Mouse (Mus musculus): ENCODE results near the gene Ccp110. TPM values are rescaled to one million over a fixed set of nuclear protein-coding genes. Genes with fewer than 3 reads are reported as not detected.
A peak's percentile ranks its signal among the peaks of the same experiment; 100 is the strongest.

Gene Ccp110
- polyA plus RNA-seq, 1 experiment from 2014 or later = 8.3 TPM

DNA sequence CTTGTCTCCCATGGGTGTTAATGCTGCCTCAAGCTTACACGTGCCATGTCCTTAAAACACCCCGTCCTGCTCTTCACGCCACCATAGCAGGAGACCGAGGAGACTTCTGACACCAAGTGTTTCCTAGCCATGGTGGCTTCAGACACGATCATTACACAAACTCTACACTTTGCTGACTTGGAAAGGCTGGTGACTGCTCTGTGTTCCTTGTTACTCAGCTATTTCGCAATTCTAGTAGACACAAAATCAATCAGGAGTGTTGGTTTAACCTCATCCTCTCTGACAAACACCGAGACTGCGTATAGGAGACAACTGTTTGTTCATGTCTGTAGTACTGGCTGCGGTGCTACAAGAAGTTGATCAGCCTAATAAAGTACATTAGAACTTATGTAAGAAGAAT is 13.5 kb upstream of the Ccp110 start:
- 83% methylated on average over 9 of the region's 9 CpGs for WGBS
- H3K27me3 ChIP-seq (replicated peaks; ENCODE audit: control insufficient read depth, insufficient read depth, low read length) = no peaks in the 10 kb centered on the region
- peaks cover 45% of the 10 kb centered on the region for H3K36me3 ChIP-seq (ENCODE audit: control insufficient read depth, insufficient read depth, low read length)
- H3K27ac ChIP-seq (ENCODE audit: low read depth) = no peak overlapping the region
- no peaks in the 10 kb centered on the region for H3K9me3 ChIP-seq (ENCODE audit: control insufficient read depth, low read length)
- no peak for ATAC-seq (replicated peaks; ENCODE audit: low FRiP score, low TSS enrichment, low read depth)
- H3K9ac ChIP-seq (ENCODE audit: low read length) = no peak overlapping the region
- no peak for DNase-seq (ENCODE audit: low spot score)
- H3K4me2 ChIP-seq (ENCODE audit: low read length) = no peak overlapping the region
- no peak overlapping the region for H3K4me3 ChIP-seq (ENCODE audit: low read depth, low read length)
- no peaks in the 10 kb centered on the region; the same call in 1 of the 2 replicates for H3K4me1 ChIP-seq (replicated peaks; ENCODE audit: control insufficient read depth, insufficient read depth, low read length)

DNA sequence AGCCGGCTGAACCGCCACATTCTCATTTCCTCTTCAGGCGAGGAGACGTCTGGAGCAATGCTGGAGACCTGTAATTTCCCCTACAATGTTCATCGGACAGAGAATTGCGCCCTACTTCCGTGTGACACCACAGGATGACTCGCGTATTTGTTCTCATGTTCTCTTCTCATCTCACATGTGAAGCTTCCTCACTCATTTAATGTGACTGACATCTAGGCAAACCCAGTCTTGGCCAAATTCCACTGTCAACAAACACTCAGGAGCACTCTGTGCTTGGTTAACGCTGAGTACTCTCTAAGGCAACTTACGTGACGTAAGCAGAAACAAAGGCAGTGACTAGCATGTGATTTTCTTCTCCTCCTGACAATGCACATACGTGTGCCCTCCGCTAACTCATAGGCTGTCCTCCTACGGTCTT is 9.2 kb upstream of the Ccp110 start:
- Histone ChIP-seq H3K36me3 (ENCODE audit: control insufficient read depth, insufficient read depth, low read length) (peaks cover 6% of the 10 kb centered on the region), H3K9ac (ENCODE audit: low read length) (no peak overlapping the region), H3K4me1 (replicated peaks; ENCODE audit: control insufficient read depth, insufficient read depth, low read length) (peaks cover 13% of the 10 kb centered on the region), H3K4me2 (ENCODE audit: low read length) (peak overlapping the region; percentile 79; the same call in 1 of the 2 replicates), H3K9me3 (ENCODE audit: control insufficient read depth, low read length) (no peaks in the 10 kb centered on the region), H3K4me3 (ENCODE audit: low read depth, low read length) (no peak overlapping the region), H3K27ac (ENCODE audit: low read depth) (no peak overlapping the region), H3K27me3 (replicated peaks; ENCODE audit: control insufficient read depth, insufficient read depth, low read length) (no peaks in the 10 kb centered on the region)
- ATAC-seq (replicated peaks; ENCODE audit: low FRiP score, low TSS enrichment, low read depth) = no peak
- WGBS = 89% methylated on average over 15 of the region's 15 CpGs
- no peak for DNase-seq (ENCODE audit: low spot score)

DNA sequence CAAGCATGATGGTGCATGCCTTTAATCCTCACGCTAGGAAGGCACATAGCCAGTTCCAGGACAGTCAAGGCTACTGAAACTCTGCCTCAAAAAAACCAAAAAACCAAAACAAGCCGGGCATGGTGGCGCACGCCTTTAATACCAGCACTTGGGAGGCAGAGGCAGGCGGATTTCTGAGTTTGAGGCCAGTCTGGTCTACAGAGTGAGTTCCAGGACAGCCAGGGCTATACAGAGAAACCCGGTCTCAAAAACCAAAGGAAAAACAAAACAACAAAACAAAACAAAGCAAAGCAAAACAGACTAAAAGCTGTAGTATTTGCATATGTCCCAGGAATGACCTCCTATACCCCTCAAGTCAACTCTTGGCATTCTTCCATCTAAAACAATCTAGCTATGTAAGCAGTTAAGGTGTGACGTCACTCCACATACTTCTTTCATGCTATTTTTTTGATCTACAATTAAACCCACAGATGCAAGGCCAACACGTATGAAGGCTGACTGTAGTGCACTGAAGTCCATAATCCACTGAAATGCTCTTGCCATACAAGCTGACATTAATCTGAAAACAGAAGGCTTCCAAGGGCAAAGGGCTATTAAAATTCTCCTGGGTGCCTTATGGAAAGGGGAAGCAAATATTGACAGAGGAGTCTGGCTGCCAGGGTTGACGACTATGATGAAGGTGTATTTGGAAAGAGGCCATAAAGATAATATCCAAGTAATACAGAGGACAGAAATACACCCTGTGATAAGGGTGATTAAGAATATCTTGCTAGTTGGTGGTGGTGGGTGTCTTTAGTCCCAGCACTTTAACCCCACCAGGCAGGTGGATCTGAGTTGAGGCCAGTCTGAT is 8.1 kb upstream of the Ccp110 start:
- Histone ChIP-seq H3K4me1 (replicated peaks; ENCODE audit: control insufficient read depth, insufficient read depth, low read length) (peaks cover 13% of the 10 kb centered on the region), H3K9me3 (ENCODE audit: control insufficient read depth, low read length) (no peaks in the 10 kb centered on the region), H3K4me2 (ENCODE audit: low read length) (peak overlapping the region; percentile 79), H3K27ac (ENCODE audit: low read depth) (no peak overlapping the region), H3K4me3 (ENCODE audit: low read depth, low read length) (peak overlapping the region; percentile 91), H3K36me3 (ENCODE audit: control insufficient read depth, insufficient read depth, low read length) (no peaks in the 10 kb centered on the region), H3K9ac (ENCODE audit: low read length) (peak overlapping the region; percentile 76; the same call in 1 of the 2 replicates), H3K27me3 (replicated peaks; ENCODE audit: control insufficient read depth, insufficient read depth, low read length) (no peaks in the 10 kb centered on the region)
- WGBS = 76% methylated on average over 9 of the region's 9 CpGs
- peak; percentile 57 for DNase-seq (ENCODE audit: low spot score)
- ATAC-seq (replicated peaks; ENCODE audit: low FRiP score, low TSS enrichment, low read depth) = peak; percentile 34; the same call in 1 of the 2 replicates

DNA sequence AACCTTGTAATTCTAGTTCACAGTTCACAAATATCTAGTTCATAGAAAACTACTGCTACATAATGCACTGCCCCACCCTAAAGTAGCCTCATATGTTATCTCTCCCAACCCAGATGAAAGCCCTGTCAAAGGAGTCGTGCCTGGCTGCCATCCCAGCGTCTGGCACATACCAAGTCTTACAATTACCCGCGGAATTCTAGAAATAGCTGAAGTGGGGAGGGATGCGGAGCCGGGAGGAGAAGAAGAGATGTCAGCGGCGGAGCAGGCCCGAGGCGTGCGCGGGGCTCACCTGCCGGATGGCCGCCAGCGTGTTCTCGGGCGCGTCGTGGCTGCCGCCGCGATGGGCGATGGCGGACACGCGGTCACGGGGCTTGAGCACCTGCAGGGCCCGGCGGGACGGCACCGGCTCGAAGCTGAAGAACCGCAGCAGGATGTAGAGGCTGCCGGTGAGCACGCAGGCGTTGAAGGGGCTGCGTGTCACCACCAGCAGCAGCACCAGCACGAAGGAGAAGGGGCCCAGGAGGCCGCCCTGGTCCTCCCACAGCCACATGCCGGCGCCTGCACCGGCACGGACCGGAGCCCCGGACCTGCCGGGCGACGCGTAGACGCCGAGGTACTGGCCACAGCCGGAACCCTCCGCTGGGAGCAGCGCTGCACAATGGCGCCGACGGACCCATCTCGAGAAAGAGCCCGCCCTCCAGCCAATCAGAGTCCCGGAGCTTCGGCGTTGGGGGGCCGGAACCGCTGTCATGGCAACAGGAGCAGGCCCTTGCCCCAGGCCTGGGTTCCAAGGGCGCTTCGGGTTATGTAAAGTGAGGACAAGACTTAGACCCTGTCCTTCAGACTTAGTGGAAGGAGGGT is 7.0 kb upstream of the Ccp110 start, which contains the start of gene Gde1:
Gde1 (minus strand) TSS at position 678 of the 861 bp plus-strand sequence.
- no peaks in the 10 kb centered on the region for H3K9me3 ChIP-seq (ENCODE audit: control insufficient read depth, low read length)
- ATAC-seq (replicated peaks; ENCODE audit: low FRiP score, low TSS enrichment, low read depth) (peak; percentile 89), DNase-seq (ENCODE audit: low spot score) (peak; percentile 92)
- H3K4me3 ChIP-seq (ENCODE audit: low read depth, low read length) = peak within 1 kb of the TSS; percentile 91
- no peaks in the 10 kb centered on the region for H3K36me3 ChIP-seq (ENCODE audit: control insufficient read depth, insufficient read depth, low read length)
- WGBS = 1% methylated on average over 66 of the region's 66 CpGs
- peak within 1 kb of the TSS; percentile 76 for H3K9ac ChIP-seq (ENCODE audit: low read length)
- H3K4me1 ChIP-seq (replicated peaks; ENCODE audit: control insufficient read depth, insufficient read depth, low read length) = peaks cover 13% of the 10 kb centered on the region
- peak within 1 kb of the TSS; percentile 79 for H3K4me2 ChIP-seq (ENCODE audit: low read length)
- no peaks in the 10 kb centered on the region for H3K27me3 ChIP-seq (replicated peaks; ENCODE audit: control insufficient read depth, insufficient read depth, low read length)
- peak within 1 kb of the TSS; percentile 76 for H3K27ac ChIP-seq (ENCODE audit: low read depth)

DNA sequence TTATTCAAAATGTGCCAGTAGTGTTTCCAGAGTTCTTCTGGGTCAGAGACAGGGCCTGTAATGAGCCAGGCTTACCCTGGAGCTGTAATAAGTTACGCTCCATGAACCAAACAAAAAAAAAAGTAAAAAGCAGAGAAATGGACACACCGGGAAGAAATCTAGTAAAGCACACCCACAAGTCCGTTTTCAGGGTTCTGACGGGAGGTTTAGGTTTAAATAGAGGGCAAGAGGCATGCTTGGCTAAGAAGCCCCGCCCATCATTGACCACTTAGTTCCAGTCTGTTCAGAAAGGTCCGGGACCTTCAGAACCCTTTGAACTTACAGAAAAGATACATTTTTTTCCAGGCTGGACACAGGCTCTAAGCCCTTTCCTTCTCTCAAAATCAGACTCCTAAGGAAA is 6.3 kb upstream of the Ccp110 start:
- H3K4me2 ChIP-seq (ENCODE audit: low read length) = peak overlapping the region; percentile 79
- WGBS = 40% methylated on average over 6 of the region's 6 CpGs
- H3K27me3 ChIP-seq (replicated peaks; ENCODE audit: control insufficient read depth, insufficient read depth, low read length) = no peaks in the 10 kb centered on the region
- no peaks in the 10 kb centered on the region for H3K9me3 ChIP-seq (ENCODE audit: control insufficient read depth, low read length)
- H3K4me1 ChIP-seq (replicated peaks; ENCODE audit: control insufficient read depth, insufficient read depth, low read length) = peaks cover 13% of the 10 kb centered on the region
- no peak for ATAC-seq (replicated peaks; ENCODE audit: low FRiP score, low TSS enrichment, low read depth)
- peak overlapping the region; percentile 91 for H3K4me3 ChIP-seq (ENCODE audit: low read depth, low read length)
- H3K36me3 ChIP-seq (ENCODE audit: control insufficient read depth, insufficient read depth, low read length) = no peaks in the 10 kb centered on the region
- peak overlapping the region; percentile 76; the same call in 1 of the 2 replicates for H3K27ac ChIP-seq (ENCODE audit: low read depth)
- no peak overlapping the region; the same call in 1 of the 2 replicates for H3K9ac ChIP-seq (ENCODE audit: low read length)
- no peak for DNase-seq (ENCODE audit: low spot score)

DNA sequence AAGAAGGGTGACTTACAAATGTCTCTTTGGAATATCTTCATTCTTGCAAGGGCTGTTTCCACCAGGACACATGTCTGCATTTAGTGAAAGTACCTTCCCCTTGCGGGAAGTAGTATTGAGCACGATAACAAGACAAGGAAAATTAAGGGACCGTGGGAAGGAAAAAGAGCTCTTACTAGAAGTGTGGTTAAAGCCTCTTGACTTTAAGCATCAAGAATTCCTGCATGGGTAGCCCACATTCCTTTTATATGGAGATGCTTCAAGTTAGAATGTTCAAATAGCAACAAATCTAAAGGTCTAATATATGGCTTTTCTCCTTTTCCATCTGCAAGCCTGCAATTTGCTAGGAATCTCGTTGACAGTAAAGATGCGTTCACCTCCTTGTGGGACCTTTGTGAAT is 5.9 kb upstream of the Ccp110 start:
- Histone ChIP-seq H3K36me3 (ENCODE audit: control insufficient read depth, insufficient read depth, low read length) (no peaks in the 10 kb centered on the region), H3K9me3 (ENCODE audit: control insufficient read depth, low read length) (no peaks in the 10 kb centered on the region), H3K27me3 (replicated peaks; ENCODE audit: control insufficient read depth, insufficient read depth, low read length) (no peaks in the 10 kb centered on the region), H3K9ac (ENCODE audit: low read length) (no peak overlapping the region), H3K27ac (ENCODE audit: low read depth) (no peak overlapping the region), H3K4me2 (ENCODE audit: low read length) (no peak overlapping the region), H3K4me1 (replicated peaks; ENCODE audit: control insufficient read depth, insufficient read depth, low read length) (peaks cover 13% of the 10 kb centered on the region), H3K4me3 (ENCODE audit: low read depth, low read length) (no peak overlapping the region)
- no peak for ATAC-seq (replicated peaks; ENCODE audit: low FRiP score, low TSS enrichment, low read depth)
- WGBS = 87% methylated on average over 5 of the region's 5 CpGs
- no peak for DNase-seq (ENCODE audit: low spot score)

DNA sequence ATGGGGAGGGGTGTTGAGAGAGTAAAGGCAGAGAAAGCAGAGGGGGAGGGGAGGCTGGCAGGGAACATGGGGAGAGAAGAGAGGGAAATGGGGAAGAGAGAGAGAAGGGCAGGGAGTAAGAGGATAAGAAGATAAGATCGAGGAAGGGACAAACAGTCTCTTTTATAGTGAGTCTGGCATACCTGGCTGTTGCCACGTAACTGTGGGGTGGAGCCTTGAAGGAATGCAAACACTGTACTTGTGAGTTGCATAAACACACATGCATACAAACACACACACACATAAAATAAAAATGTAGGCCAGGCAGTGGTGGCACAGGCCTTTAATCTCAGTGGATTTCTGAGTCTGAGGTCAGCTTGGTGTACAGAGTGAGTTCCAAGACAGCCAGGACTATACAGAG is 5.1 kb upstream of the Ccp110 start:
- Histone ChIP-seq H3K27ac (ENCODE audit: low read depth) (no peak overlapping the region), H3K4me2 (ENCODE audit: low read length) (no peak overlapping the region), H3K4me1 (replicated peaks; ENCODE audit: control insufficient read depth, insufficient read depth, low read length) (peaks cover 13% of the 10 kb centered on the region), H3K9ac (ENCODE audit: low read length) (no peak overlapping the region), H3K4me3 (ENCODE audit: low read depth, low read length) (no peak overlapping the region), H3K36me3 (ENCODE audit: control insufficient read depth, insufficient read depth, low read length) (no peaks in the 10 kb centered on the region), H3K9me3 (ENCODE audit: control insufficient read depth, low read length) (no peaks in the 10 kb centered on the region), H3K27me3 (replicated peaks; ENCODE audit: control insufficient read depth, insufficient read depth, low read length) (no peaks in the 10 kb centered on the region)
- WGBS = 59% methylated on average over 2 of the region's 2 CpGs
- no peak for ATAC-seq (replicated peaks; ENCODE audit: low FRiP score, low TSS enrichment, low read depth)
- no peak for DNase-seq (ENCODE audit: low spot score)

DNA sequence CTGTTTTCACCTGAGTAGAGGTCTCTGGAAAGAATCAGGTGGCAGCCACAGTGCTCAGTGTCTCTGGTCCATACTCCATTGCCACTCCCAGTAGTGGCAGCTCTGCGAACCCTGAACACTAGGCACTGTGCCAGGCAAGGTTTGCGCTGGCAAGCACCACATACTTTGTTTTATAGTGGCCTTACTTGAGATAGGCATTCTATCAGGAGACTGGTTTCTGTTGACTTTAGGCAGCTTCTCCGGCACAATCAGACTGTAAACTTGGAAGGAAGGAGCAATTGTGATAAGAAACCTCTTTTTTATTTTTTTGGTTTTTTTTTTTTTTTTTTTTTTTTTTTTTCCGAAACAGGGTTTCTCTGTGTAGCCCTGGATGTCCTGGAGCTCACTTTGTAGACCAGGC is 4.3 kb upstream of the Ccp110 start:
- H3K9ac ChIP-seq (ENCODE audit: low read length) = no peak overlapping the region
- ATAC-seq (replicated peaks; ENCODE audit: low FRiP score, low TSS enrichment, low read depth) (no peak), DNase-seq (ENCODE audit: low spot score) (no peak)
- 68% methylated on average over 4 of the region's 4 CpGs for WGBS
- H3K27me3 ChIP-seq (replicated peaks; ENCODE audit: control insufficient read depth, insufficient read depth, low read length) = no peaks in the 10 kb centered on the region
- no peak overlapping the region for H3K27ac ChIP-seq (ENCODE audit: low read depth)
- H3K4me1 ChIP-seq (replicated peaks; ENCODE audit: control insufficient read depth, insufficient read depth, low read length) = peaks cover 15% of the 10 kb centered on the region
- no peak overlapping the region for H3K4me2 ChIP-seq (ENCODE audit: low read length)
- no peaks in the 10 kb centered on the region for H3K36me3 ChIP-seq (ENCODE audit: control insufficient read depth, insufficient read depth, low read length)
- H3K4me3 ChIP-seq (ENCODE audit: low read depth, low read length) = no peak overlapping the region
- H3K9me3 ChIP-seq (ENCODE audit: control insufficient read depth, low read length) = no peaks in the 10 kb centered on the region
